Mouse (Mus musculus) limb, embryonic 15.5 days (tissue): ENCODE data around the gene Lepr. TPM values are rescaled to one million over a fixed set of nuclear protein-coding genes. Genes with fewer than 3 reads are reported as not detected.
A peak's percentile ranks its signal among the peaks of the same experiment; 100 is the strongest.
"Not testable (repeated sequence)": the region's sequence is repeated elsewhere in the genome, so short reads cannot be mapped to it uniquely, and the experiment has no call there.

Source experiments
- ATAC-seq: fragments of 200-750 bp; cut with Nextera tagmentation; 2 replicates; pipeline ENCODE4 v1.8.0; 2017; ENCODE audit warnings: low read depth, moderate TSS enrichment; ENCODE audit not compliant: insufficient number of reproducible peaks, low FRiP score, low TSS enrichment
- H3K27ac ChIP-seq: fragments of 300-500 bp; sonication (generic); 2 replicates; pipeline ENCODE4 v1.5.1; 2015; ENCODE audit warnings: moderate library complexity, mild to moderate bottlenecking, inconsistent platforms
- H3K27me3 ChIP-seq: fragments of 300-500 bp; sonication (generic); 2 replicates; pipeline ENCODE4 v1.6.1; 2015; ENCODE audit warnings: inconsistent platforms
- H3K36me3 ChIP-seq: fragments of 300-500 bp; sonication (generic); 2 replicates; pipeline ENCODE4 v1.6.1; 2015; ENCODE audit warnings: inconsistent platforms
- H3K4me1 ChIP-seq: fragments of 300-500 bp; sonication (generic); 2 replicates; pipeline ENCODE4 v1.6.1; 2015; ENCODE audit warnings: inconsistent platforms
- H3K4me2 ChIP-seq: fragments of 300-500 bp; sonication (generic); 2 replicates; pipeline ENCODE4 v1.6.1; 2015; ENCODE audit warnings: mild to moderate bottlenecking, inconsistent platforms
- H3K4me3 ChIP-seq: fragments of 300-500 bp; sonication (generic); 2 replicates; pipeline ENCODE4 v1.5.1; 2015; ENCODE audit warnings: mild to moderate bottlenecking, inconsistent platforms
- H3K9ac ChIP-seq: fragments of 300-500 bp; sonication (generic); 2 replicates; pipeline ENCODE4 v1.6.1; 2015; ENCODE audit warnings: inconsistent platforms
- H3K9me3 ChIP-seq: fragments of 300-500 bp; sonication (generic); 2 replicates; pipeline ENCODE4 v1.6.1; 2016; ENCODE audit warnings: inconsistent platforms
- WGBS: fragments of 180-500 bp; shearing (Covaris S2); methylation state at CpG from one replicate; pipeline ENCODE4 v1.1.7; 2015; 5-methylcytosine and 5-hydroxymethylcytosine counted together
- polyA plus RNA-seq: library from polyadenylated mRNA; unstranded; fragments of >200 nt; fragmentation: Nextera tagmentation; extraction: Ambion mirVana; gene quantifications from 2 replicates; pipeline ENCODE4 v1.2.1, GENCODE M21; 2015

Lepr gene
- polyA plus RNA-seq, 1 experiment from 2014 or later: 19.1 TPM

- Histone ChIP-seq H3K27me3 (no peaks in the 10 kb centered on the region), H3K4me3 (0 out of 2 replicates have a peak overlapping the region, but pooled peaks have one; percentile 14), H3K27ac (peak overlapping the region; percentile 44), H3K36me3 (no peaks in the 10 kb centered on the region), H3K9me3 (no peaks in the 10 kb centered on the region), H3K4me1 (peaks cover 14% of the 10 kb centered on the region), H3K9ac (no peak overlapping the region), H3K4me2 (0 out of 2 replicates have a peak overlapping the region, but pooled peaks have one; percentile 10)
- WGBS: 7% methylated on average over 5 of the region's 5 CpGs
- ATAC-seq: peak; percentile 35; the same call in 1 of the 2 replicates
These were observed 1.9 kb downstream of the Lepr start for GRCm38 (mm10) chr4:101718991-101719580.

- H3K9ac ChIP-seq: no peak overlapping the region
- no peak overlapping the region for H3K4me3 ChIP-seq
- no peaks in the 10 kb centered on the region for H3K9me3 ChIP-seq
- no peaks in the 10 kb centered on the region for H3K27me3 ChIP-seq
- no peak for ATAC-seq
- H3K4me2 ChIP-seq: no peak overlapping the region
- H3K36me3 ChIP-seq: no peaks in the 10 kb centered on the region
- WGBS: 42% methylated on average over 4 of the region's 4 CpGs
- H3K27ac ChIP-seq: no peak overlapping the region
- H3K4me1 ChIP-seq: peaks cover 14% of the 10 kb centered on the region
These were observed 4.5 kb downstream of the Lepr start for GRCm38 (mm10) chr4:101721705-101722104.

- Histone ChIP-seq H3K27ac (no peak overlapping the region), H3K9me3 (no peaks in the 10 kb centered on the region), H3K27me3 (no peaks in the 10 kb centered on the region), H3K4me1 (no peaks in the 10 kb centered on the region), H3K9ac (no peak overlapping the region), H3K4me2 (no peak overlapping the region), H3K36me3 (no peaks in the 10 kb centered on the region), H3K4me3 (no peak overlapping the region)
- ATAC-seq: no peak
- WGBS: 91% methylated on average over 2 of the region's 2 CpGs
These were observed 24.8 kb downstream of the Lepr start for GRCm38 (mm10) chr4:101741973-101742372.

GRCm38 (mm10) chr4:101745534-101745933 lies 28.3 kb downstream of the Lepr start:
- Histone ChIP-seq H3K4me1 (no peaks in the 10 kb centered on the region), H3K9me3 (no peaks in the 10 kb centered on the region), H3K36me3 (no peaks in the 10 kb centered on the region), H3K27ac (no peak overlapping the region), H3K4me3 (no peak overlapping the region), H3K27me3 (no peaks in the 10 kb centered on the region), H3K4me2 (no peak overlapping the region), H3K9ac (no peak overlapping the region)
- ATAC-seq: no peak
- 94% methylated on average over 4 of the region's 4 CpGs for WGBS

- Histone ChIP-seq H3K9me3 (no peaks in the 10 kb centered on the region), H3K27ac (no peak overlapping the region), H3K9ac (no peak overlapping the region), H3K36me3 (no peaks in the 10 kb centered on the region), H3K4me2 (no peak overlapping the region), H3K4me3 (no peak overlapping the region), H3K4me1 (no peaks in the 10 kb centered on the region), H3K27me3 (no peaks in the 10 kb centered on the region)
- ATAC-seq: no peak
- WGBS: 84% methylated on average over 5 of the region's 5 CpGs
These were observed 43.3 kb downstream of the Lepr start for GRCm38 (mm10) chr4:101760490-101760889.

- not testable (repeated sequence) for H3K9ac ChIP-seq, H3K4me2 ChIP-seq, H3K27me3 ChIP-seq, ATAC-seq, H3K36me3 ChIP-seq, H3K4me3 ChIP-seq, H3K4me1 ChIP-seq, H3K9me3 ChIP-seq, H3K27ac ChIP-seq
- WGBS: 90% methylated on average over 4 of the region's 4 CpGs
These were observed 126.7 kb downstream of the Lepr start, which contains the start of gene B020004J07Rik for GRCm38 (mm10) chr4:101843923-101844322. B020004J07Rik (minus strand) TSS chr4:101844023.

GRCm38 (mm10) chr4:101850908-101851307 lies 133.7 kb downstream of the Lepr start:
- H3K27me3 ChIP-seq: no peaks in the 10 kb centered on the region
- no peak for ATAC-seq
- H3K36me3 ChIP-seq: no peaks in the 10 kb centered on the region
- WGBS: 84% methylated on average over 2 of the region's 2 CpGs
- H3K9me3 ChIP-seq: no peaks in the 10 kb centered on the region
- H3K9ac ChIP-seq: no peak overlapping the region
- no peak overlapping the region for H3K27ac ChIP-seq
- no peak overlapping the region for H3K4me3 ChIP-seq
- no peak overlapping the region for H3K4me2 ChIP-seq
- H3K4me1 ChIP-seq: no peaks in the 10 kb centered on the region

- H3K4me3 ChIP-seq: no peak overlapping the region
- no peaks in the 10 kb centered on the region for H3K27me3 ChIP-seq
- ATAC-seq: no peak
- 48% methylated on average over 6 of the region's 6 CpGs for WGBS
- no peak overlapping the region for H3K27ac ChIP-seq
- H3K4me1 ChIP-seq: no peaks in the 10 kb centered on the region
- no peaks in the 10 kb centered on the region for H3K9me3 ChIP-seq
- H3K4me2 ChIP-seq: no peak overlapping the region
- H3K36me3 ChIP-seq: no peaks in the 10 kb centered on the region
- H3K9ac ChIP-seq: no peak overlapping the region
These were observed 143.7 kb downstream of the Lepr start for GRCm38 (mm10) chr4:101860873-101861272.

GRCm38 (mm10) chr4:101862289-101862688 lies 145.1 kb downstream of the Lepr start:
- no peak for ATAC-seq
- Histone ChIP-seq H3K36me3 (no peaks in the 10 kb centered on the region), H3K4me3 (no peak overlapping the region), H3K4me1 (no peaks in the 10 kb centered on the region), H3K9me3 (no peaks in the 10 kb centered on the region), H3K27ac (no peak overlapping the region), H3K27me3 (no peaks in the 10 kb centered on the region), H3K4me2 (no peak overlapping the region), H3K9ac (no peak overlapping the region)
- 88% methylated on average over 6 of the region's 6 CpGs for WGBS

Other genes with a start within 250 kb of the Lepr start
- 0.45 and 1.3 TPM in 2 replicates for gene Dnajc6, start 220.8 kb upstream of the Lepr start, polyA plus RNA-seq
- gene Leprot, start 69.7 kb upstream of the Lepr start, polyA plus RNA-seq: 110 and 111 TPM in 2 replicates
- not detected in 2 replicates for gene B020004J07Rik, start 126.6 kb downstream of the Lepr start, polyA plus RNA-seq
- 1.4 TPM in 2 replicates for gene C130073F10Rik, start 176.4 kb downstream of the Lepr start, polyA plus RNA-seq
- gene Gm12800, start 191.7 kb downstream of the Lepr start, polyA plus RNA-seq: not detected in 2 replicates
- not detected in 2 replicates for gene Gm12794, start 223.0 kb downstream of the Lepr start, polyA plus RNA-seq